Mouse (Mus musculus): ENCODE results near the gene Kncn.

DNA sequence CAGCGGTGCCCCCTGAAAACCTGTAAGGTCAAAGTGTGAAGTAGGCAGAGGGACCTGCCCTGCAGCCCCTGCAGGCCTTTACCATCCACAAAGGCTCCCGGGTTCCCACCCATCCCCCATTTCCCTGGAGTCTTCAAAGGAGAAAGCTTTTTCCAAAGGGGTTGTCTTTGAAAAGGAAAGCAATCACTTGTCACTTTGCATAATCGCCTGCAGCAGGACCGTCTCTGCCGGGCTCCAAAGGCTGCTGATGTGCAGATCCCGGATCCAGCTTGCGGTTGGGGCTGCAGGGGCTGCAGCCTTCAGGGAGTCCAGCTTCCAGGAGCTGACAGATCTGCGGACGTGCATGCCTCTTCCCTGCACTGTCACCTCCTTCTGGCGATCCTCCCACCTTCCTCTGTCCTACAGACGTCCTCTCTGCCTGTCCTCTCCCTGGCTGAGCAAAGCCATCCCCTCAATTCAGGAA lies 6.0 kb upstream of the Kncn start:
- TF ChIP-seq GATA1 (IDR thresholded peaks at IDR 0.05; ENCODE audit: borderline replicate concordance, low read length) (no peak), FLI1 (IDR thresholded peaks at IDR 0.05; ENCODE audit: low read length) (no peak)
